Mouse (Mus musculus): ENCODE results near the gene Wbp4. TPM values are rescaled to one million over a fixed set of nuclear protein-coding genes. Genes with fewer than 3 reads are reported as not detected.

Wbp4 gene
- polyA plus RNA-seq, 1 experiment = 27.8 TPM

DNA sequence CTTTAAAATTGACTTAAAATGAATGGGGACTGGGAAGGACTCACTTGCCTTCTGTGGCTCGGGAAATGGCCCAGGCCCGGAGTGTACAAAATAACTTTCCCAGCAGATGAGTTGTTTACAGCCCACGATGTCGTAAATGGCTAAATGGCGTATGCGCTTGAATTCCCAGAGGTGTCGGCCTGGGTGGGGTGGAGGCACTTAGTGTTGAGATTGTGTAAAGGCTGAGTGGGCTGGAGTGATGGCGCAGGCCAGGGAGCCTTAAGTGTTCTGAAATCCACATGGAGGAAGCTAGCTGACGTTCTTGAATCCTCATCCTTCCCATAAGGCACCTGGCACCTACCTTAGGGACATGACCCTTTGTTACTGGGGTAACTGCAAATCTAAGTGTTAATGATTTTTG is 7.2 kb upstream of the Wbp4 start:
- H3K4me1 ChIP-seq (ENCODE audit: control insufficient read depth, insufficient read depth, low read length) = peaks cover 9% of the 10 kb centered on the region
- no peak for DNase-seq
- no peaks in the 10 kb centered on the region for H3K27me3 ChIP-seq (ENCODE audit: control insufficient read depth, insufficient read depth, low read length)
- TF ChIP-seq POLR2A (IDR thresholded peaks at IDR 0.05; ENCODE audit: borderline replicate concordance, insufficient read depth, low read length) = no peak
- TF ChIP-seq CTCF (IDR thresholded peaks at IDR 0.05; ENCODE audit: borderline replicate concordance, insufficient read depth, low read depth, low read length) = no peak
- no peak overlapping the region for H3K4me3 ChIP-seq (replicated peaks; ENCODE audit: insufficient read depth, low read depth, low read length)
- WGBS = 92% methylated on average over 9 of the region's 9 CpGs
- H3K27ac ChIP-seq (ENCODE audit: insufficient read depth, low read length) = peak overlapping the region; percentile 28; the same call in 1 of the 2 replicates

DNA sequence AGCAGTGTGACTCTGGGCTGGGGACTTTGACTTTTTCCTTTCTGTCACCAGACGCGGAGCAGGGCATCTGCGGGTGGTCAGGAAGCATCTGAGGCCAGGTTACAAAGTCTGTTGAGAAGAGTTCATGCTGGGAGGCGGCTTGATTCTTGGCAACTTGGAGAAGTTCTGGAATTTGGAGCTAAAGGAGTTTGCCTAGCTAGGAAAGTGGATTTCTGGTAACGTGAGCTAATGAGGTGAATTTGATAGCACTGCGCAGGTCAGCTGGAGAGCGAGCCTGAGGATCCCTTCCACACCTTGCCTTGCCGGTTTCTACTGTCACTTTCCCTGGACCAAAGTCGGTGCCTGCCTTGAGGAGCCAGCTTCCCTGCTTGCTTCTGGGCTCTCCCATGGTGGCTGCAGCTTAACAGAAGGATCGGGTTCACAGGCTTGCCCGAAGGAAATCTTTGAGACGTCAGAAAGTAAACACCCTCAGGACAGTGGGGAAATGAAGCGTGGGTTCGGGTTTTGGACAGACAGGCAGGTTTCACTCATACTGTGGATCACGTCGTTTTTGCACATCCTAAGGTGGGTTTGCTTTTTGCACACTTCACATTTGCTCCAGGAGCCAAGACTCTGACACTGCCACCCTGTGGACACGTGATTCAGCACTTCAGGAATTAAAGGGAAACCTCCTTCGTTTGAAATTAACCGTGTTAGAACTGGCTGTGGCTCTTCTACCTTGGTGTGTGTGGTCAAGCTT is 5.8 kb upstream of the Wbp4 start:
- Histone ChIP-seq H3K27ac (ENCODE audit: insufficient read depth, low read length) (peak overlapping the region; percentile 60), H3K4me1 (ENCODE audit: control insufficient read depth, insufficient read depth, low read length) (peaks cover 14% of the 10 kb centered on the region), H3K27me3 (ENCODE audit: control insufficient read depth, insufficient read depth, low read length) (no peaks in the 10 kb centered on the region), H3K4me3 (replicated peaks; ENCODE audit: insufficient read depth, low read depth, low read length) (peak overlapping the region; percentile 78)
- TF ChIP-seq CTCF (IDR thresholded peaks at IDR 0.05; ENCODE audit: borderline replicate concordance, insufficient read depth, low read depth, low read length) (0 out of 2 replicates have a peak, but pooled peaks have one; percentile 29), POLR2A (IDR thresholded peaks at IDR 0.05; ENCODE audit: borderline replicate concordance, insufficient read depth, low read length) (peak; percentile 67; the same call in 1 of the 2 replicates)
- peak; percentile 72 to 78 for DNase-seq
- WGBS = 2% methylated on average over 19 of the region's 19 CpGs

DNA sequence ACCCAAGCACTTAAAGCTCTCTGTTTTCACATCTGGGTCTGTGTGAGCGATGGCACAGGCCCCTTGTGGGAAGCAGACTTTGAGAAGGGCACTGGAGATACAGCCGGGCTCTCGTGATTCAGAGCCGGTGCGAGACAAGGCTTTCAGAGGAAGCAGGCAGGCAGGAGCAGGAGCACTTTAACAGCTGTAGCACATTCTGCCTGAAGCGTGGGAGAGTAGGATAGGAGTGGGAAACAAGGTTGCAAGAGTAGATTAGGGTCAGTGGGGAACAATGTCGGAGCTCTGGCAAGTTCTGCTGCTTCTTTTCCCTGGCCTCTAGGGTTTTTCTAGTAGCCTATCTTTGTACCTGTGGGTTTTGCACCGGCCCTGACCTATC is 5.3 kb upstream of the Wbp4 start:
- no peaks in the 10 kb centered on the region for H3K27me3 ChIP-seq (ENCODE audit: control insufficient read depth, insufficient read depth, low read length)
- no peak for DNase-seq
- peaks cover 14% of the 10 kb centered on the region for H3K4me1 ChIP-seq (ENCODE audit: control insufficient read depth, insufficient read depth, low read length)
- no peak for TF ChIP-seq CTCF (IDR thresholded peaks at IDR 0.05; ENCODE audit: borderline replicate concordance, insufficient read depth, low read depth, low read length)
- TF ChIP-seq POLR2A (IDR thresholded peaks at IDR 0.05; ENCODE audit: borderline replicate concordance, insufficient read depth, low read length) = no peak
- peak overlapping the region; percentile 60 for H3K27ac ChIP-seq (ENCODE audit: insufficient read depth, low read length)
- H3K4me3 ChIP-seq (replicated peaks; ENCODE audit: insufficient read depth, low read depth, low read length) = peak overlapping the region; percentile 78
- 27% methylated on average over 8 of the region's 8 CpGs for WGBS

DNA sequence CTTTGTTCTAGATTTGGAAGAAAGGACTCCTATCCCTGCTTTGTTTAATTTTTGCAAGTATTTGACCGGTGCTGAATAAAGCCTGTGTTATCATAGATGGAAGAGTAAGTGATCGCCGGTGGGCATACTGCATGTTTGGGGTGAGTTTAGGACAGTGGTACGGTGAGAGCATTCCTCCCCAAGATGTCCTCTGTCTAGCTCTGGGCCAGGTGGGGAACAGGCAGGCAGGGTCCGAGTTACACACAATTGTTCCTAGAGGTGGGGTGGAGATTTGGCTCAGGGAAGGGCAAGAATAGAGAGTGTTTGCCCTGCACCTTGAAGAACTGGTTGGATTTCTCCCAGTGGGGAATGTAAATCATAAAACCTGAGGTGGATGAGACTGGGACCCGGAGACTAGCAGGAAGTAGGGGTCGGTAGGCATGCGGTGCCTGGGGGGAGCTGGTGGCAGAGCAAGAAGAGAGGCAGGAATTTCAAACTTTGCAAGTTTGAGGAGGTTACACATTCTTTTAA is 2.3 kb upstream of the Wbp4 start:
- TF ChIP-seq CTCF (IDR thresholded peaks at IDR 0.05; ENCODE audit: borderline replicate concordance, insufficient read depth, low read depth, low read length) (no peak), POLR2A (IDR thresholded peaks at IDR 0.05; ENCODE audit: borderline replicate concordance, insufficient read depth, low read length) (no peak)
- H3K27me3 ChIP-seq (ENCODE audit: control insufficient read depth, insufficient read depth, low read length) = no peaks in the 10 kb centered on the region
- H3K27ac ChIP-seq (ENCODE audit: insufficient read depth, low read length) = no peak overlapping the region
- no peak for DNase-seq
- peaks cover 18% of the 10 kb centered on the region for H3K4me1 ChIP-seq (ENCODE audit: control insufficient read depth, insufficient read depth, low read length)
- H3K4me3 ChIP-seq (replicated peaks; ENCODE audit: insufficient read depth, low read depth, low read length) = no peak overlapping the region
- 82% methylated on average over 8 of the region's 8 CpGs for WGBS

DNA sequence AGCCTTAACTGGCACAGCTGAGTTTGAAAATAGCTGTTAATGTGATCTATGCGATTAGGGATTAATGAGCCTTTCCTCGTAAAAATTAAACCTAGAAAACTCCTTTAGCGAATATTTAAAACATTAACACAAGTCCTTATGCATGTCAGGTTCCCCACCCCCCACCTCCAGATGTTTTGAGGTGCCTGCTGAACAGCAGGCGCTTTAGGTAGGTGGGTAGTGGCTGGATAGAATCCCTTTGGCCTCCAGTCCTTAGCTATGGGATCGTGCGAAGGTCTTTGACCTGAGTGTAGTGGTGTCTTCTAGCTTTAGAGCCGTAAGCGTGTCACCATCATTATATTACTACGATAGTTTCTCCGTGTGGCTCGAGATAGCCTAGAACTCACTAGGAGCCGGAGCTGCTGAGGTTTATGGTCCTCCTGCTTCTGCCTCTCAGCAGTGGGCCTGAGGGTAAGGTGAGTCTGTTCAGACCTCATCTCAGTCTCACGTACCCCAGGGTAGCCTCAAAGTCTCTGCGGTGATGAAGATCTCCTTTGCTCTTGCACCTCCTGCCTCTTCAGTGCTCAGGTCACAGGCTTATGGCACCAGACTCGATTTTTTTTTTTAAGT is 1.5 kb upstream of the Wbp4 start:
- Histone ChIP-seq H3K27ac (ENCODE audit: insufficient read depth, low read length) (peak overlapping the region; percentile 68), H3K4me1 (ENCODE audit: control insufficient read depth, insufficient read depth, low read length) (peaks cover 13% of the 10 kb centered on the region; the same call in 1 of the 2 replicates), H3K4me3 (replicated peaks; ENCODE audit: insufficient read depth, low read depth, low read length) (peak overlapping the region; percentile 65), H3K27me3 (ENCODE audit: control insufficient read depth, insufficient read depth, low read length) (no peaks in the 10 kb centered on the region)
- no peak for TF ChIP-seq POLR2A (IDR thresholded peaks at IDR 0.05; ENCODE audit: borderline replicate concordance, insufficient read depth, low read length)
- TF ChIP-seq CTCF (IDR thresholded peaks at IDR 0.05; ENCODE audit: borderline replicate concordance, insufficient read depth, low read depth, low read length) = no peak
- 14% methylated on average over 15 of the region's 15 CpGs for WGBS
- peak; percentile 27 to 49 for DNase-seq

- DNase-seq = peak in 1 of 2 experiments; percentile 65
- TF ChIP-seq POLR2A (IDR thresholded peaks at IDR 0.05; ENCODE audit: borderline replicate concordance, insufficient read depth, low read length) (peak; percentile 20; the same call in 1 of the 2 replicates), CTCF (IDR thresholded peaks at IDR 0.05; ENCODE audit: borderline replicate concordance, insufficient read depth, low read depth, low read length) (no peak)
- Histone ChIP-seq H3K27ac (ENCODE audit: insufficient read depth, low read length) (peak overlapping the region; percentile 59; the same call in 1 of the 2 replicates), H3K4me1 (ENCODE audit: control insufficient read depth, insufficient read depth, low read length) (peaks cover 12% of the 10 kb centered on the region; the same call in 1 of the 2 replicates), H3K27me3 (ENCODE audit: control insufficient read depth, insufficient read depth, low read length) (no peaks in the 10 kb centered on the region), H3K4me3 (replicated peaks; ENCODE audit: insufficient read depth, low read depth, low read length) (peak overlapping the region; percentile 65)
- under 1% methylated on average over 11 of the region's 11 CpGs for WGBS
Measured at GRCm38 (mm10) chr14:79482251-79482661, 936 bp upstream of the Wbp4 start.

GRCm38 (mm10) chr14:79480624-79481338 is 539 bp downstream of the Wbp4 start, which contains the start of gene Elf1:
Gene Elf1, plus strand, starts transcription at chr14:79481194.
- Histone ChIP-seq H3K27ac (ENCODE audit: insufficient read depth, low read length) (peak within 1 kb of the TSS; percentile 96), H3K4me3 (replicated peaks; ENCODE audit: insufficient read depth, low read depth, low read length) (peak within 1 kb of the TSS; percentile 66), H3K4me1 (ENCODE audit: control insufficient read depth, insufficient read depth, low read length) (peaks cover 9% of the 10 kb centered on the region; the same call in 1 of the 2 replicates), H3K27me3 (ENCODE audit: control insufficient read depth, insufficient read depth, low read length) (no peaks in the 10 kb centered on the region)
- peak; percentile 62; the same call in 1 of the 2 replicates for TF ChIP-seq POLR2A (IDR thresholded peaks at IDR 0.05; ENCODE audit: borderline replicate concordance, insufficient read depth, low read length)
- no peak for TF ChIP-seq CTCF (IDR thresholded peaks at IDR 0.05; ENCODE audit: borderline replicate concordance, insufficient read depth, low read depth, low read length)
- peak; percentile 97 to 99 for DNase-seq
- under 1% methylated on average over 95 of the region's 96 CpGs for WGBS
